Mouse (Mus musculus) Muller cell, postnatal 12 days (primary cell): ENCODE results near the gene Gm44973.

Experiments used
- DNase-seq: peaks from one replicate; pipeline ENCODE4 v3.0.0-alpha.2; 2015; ENCODE audit errors: inconsistent ontology term

The Gm44973 gene

GRCm38 (mm10) chr7:5016920-5017319, 1.6 kb downstream of the Gm44973 start:
- DNase-seq: no peak

GRCm38 (mm10) chr7:5017352-5017751, 2.1 kb downstream of the Gm44973 start:
- DNase-seq: no peak

DNA sequence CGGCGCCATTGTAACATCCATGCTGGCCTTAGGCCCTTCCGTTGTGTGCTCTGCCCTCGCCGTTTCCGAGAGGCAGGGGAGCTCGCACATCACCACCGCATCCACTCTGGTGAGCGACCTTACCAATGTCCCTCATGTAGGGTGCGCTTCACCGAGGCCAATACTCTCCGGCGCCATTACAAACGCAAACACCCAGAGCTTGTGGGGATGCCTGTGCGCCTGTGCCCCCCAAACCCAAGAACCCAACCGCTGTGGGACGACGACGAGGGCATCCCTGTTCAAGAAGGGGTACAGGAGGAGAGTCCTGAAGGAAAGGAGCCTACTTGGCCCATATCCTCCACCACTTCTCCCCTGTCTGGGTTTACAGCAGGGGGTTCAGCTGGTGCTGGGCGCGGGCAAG, 2.6 kb downstream of the Gm44973 start:
- no peak for DNase-seq

- DNase-seq: peak; percentile 5
Observed at GRCm38 (mm10) chr7:5019576-5019975, 4.3 kb downstream of the Gm44973 start.

- DNase-seq: peak; percentile 99
Observed at GRCm38 (mm10) chr7:5020000-5020681, 4.8 kb downstream of the Gm44973 start, which contains the start of the genes Zfp865 and Ccdc106. Gene Zfp865 (plus strand): TSS chr7:5020376. Gene Ccdc106 (plus strand): TSS chr7:5020553.

- no peak for DNase-seq
Observed at GRCm38 (mm10) chr7:5020685-5021084, 5.4 kb downstream of the Gm44973 start.

GRCm38 (mm10) chr7:5021197-5021596, 5.9 kb downstream of the Gm44973 start:
- DNase-seq: peak; percentile 6

- no peak for DNase-seq
Observed at GRCm38 (mm10) chr7:5029543-5029942, 14.2 kb downstream of the Gm44973 start.

- no peak for DNase-seq
Observed at GRCm38 (mm10) chr7:5029946-5030345, 14.7 kb downstream of the Gm44973 start.

GRCm38 (mm10) chr7:5030554-5031275, 15.4 kb downstream of the Gm44973 start:
- no peak for DNase-seq

GRCm38 (mm10) chr7:5031496-5031895, 16.2 kb downstream of the Gm44973 start:
- no peak for DNase-seq

- no peak for DNase-seq
Observed at GRCm38 (mm10) chr7:5033818-5034217, 18.5 kb downstream of the Gm44973 start, which contains the start of gene 4632433K11Rik. Gene 4632433K11Rik (plus strand): TSS chr7:5034118.

- no peak for DNase-seq
Observed at GRCm38 (mm10) chr7:5035628-5036027, 20.3 kb downstream of the Gm44973 start.

DNA sequence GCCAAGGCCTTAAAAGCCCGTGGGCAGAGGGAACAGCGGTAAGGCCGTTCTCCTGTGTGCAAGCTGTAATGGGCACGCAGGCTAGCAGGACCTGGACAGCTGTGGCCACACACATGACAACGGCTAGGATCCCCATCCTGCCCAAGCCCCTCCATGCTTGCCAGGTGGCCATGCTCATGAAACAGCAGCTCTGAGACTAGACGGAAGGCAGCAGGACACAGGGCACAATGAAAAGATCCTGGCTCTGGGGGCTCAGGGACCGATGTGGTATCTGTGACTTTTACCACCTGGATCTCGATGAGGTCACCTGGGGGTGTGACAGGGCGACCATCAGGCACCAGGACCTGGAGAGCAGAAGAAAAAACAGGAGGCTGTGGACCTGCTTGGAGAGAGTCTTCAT, 20.8 kb downstream of the Gm44973 start:
- no peak for DNase-seq

DNA sequence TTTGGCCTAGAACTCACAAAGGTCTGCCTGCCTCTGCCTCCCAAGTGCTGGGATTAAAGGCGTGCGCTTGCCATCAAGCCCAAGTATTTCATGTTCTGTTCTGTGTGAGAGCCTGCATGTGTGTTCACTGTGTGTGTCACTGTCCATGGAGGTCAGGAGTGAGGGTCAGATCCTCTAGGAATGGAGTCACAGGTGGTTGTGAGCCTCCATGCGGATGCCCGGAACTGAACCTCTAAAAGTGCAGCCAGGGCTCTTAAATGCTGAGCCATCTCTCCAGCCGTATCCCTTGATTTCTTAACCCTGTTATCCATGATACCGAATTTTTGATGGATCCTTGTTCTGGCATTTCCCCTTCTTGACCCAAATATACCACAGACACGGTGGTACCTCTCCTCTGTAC, 21.7 kb downstream of the Gm44973 start:
- DNase-seq: no peak

GRCm38 (mm10) chr7:5037467-5037866, 22.2 kb downstream of the Gm44973 start:
- no peak for DNase-seq

DNA sequence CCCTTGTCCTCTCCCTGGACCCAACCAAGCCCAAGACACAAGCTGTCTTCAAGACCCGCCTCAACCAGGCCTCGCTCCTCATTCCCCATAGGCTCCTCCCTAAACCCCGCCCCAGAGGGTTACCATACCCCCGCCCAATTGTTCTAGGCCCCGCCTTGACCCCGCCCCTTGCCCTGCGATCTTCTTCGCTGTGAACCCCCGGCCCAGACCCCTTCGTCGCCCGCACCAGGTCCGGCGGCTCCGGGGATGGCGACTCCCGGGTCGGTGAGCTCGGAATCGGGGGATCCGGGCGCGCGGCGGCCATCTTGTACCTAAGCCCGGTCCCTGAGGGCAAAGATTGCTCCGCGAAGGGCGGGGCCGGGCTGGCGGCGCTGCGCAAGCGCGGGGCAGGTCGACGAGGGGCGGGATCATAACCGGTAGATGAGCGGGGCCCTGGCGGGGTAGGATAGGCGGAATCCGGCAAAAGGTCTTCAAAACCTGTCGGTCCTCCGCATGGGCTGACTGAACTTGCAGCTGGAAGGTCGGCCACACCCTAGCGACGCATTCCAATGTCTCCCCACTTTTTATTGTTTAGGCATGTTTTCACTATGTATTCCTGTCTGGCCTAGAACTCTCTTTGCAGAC, 22.9 kb downstream of the Gm44973 start, which contains the start of gene Zfp784:
Gene Zfp784, minus strand, starts transcription at position 338 of the 624 bp plus-strand sequence.
- peak; percentile 96 for DNase-seq

GRCm38 (mm10) chr7:5038940-5039339, 23.6 kb downstream of the Gm44973 start:
- no peak for DNase-seq

GRCm38 (mm10) chr7:5044981-5045380, 29.7 kb downstream of the Gm44973 start:
- DNase-seq: no peak

DNA sequence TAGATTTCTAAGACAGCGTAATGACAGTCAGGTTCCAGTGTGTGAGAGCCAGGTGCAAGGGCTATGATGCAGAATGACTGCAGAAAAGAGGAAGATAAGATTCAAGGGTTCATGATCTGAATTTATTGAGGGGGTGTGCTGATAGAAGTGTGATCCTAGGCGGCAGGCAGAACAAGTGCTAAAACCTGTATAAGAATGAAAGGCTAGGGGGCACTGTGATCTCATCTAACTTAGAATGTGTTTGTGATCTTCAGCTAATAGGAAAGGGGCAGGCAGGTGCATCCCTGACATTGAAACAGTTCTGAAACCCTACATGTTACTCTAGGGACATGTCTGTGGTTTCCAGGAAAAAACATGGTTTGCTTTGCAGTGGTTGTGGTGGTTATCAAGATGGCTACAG, 30.8 kb downstream of the Gm44973 start:
- no peak for DNase-seq

DNA sequence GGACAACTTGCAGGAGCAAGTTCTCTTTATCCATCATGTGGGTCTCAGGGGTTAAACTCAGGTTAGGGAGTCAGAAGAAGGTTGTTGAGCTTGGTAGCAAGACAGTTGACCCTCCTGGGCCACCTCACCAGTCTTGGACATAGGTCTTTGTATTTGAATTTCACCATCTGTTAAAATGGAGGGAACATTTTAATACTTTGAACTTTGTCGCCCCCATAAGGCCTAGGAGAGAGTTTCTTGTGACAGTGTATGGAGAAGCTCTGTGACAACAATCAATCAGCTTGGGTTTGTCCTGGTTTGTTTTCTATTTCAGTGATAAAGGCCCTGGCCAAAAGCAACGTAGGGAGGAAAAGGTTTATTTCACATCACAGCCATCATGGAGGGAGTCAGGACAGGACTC, 32.0 kb downstream of the Gm44973 start:
- no peak for DNase-seq
